Mouse (Mus musculus): Measurements from ENCODE around the gene Ncapd2. TPM values are rescaled to one million over a fixed set of nuclear protein-coding genes. Genes with fewer than 3 reads are reported as not detected.

Gene Ncapd2
- 146 and 148 TPM in 2 replicates for polyA plus RNA-seq (2015; fragmentation: Nextera tagmentation; extraction: Ambion mirVana)

- ATAC-seq (ENCODE audit: low FRiP score, low read depth): peak; percentile 98
- peaks cover 21% of the 10 kb centered on the region for H3K4me1 ChIP-seq
- peak within 1 kb of the TSS; percentile 73 for H3K4me3 ChIP-seq
- peak within 1 kb of the TSS; percentile 85 for H3K9ac ChIP-seq
- H3K9me3 ChIP-seq: no peaks in the 10 kb centered on the region
- no peaks in the 10 kb centered on the region for H3K27me3 ChIP-seq
- H3K36me3 ChIP-seq: peaks cover 57% of the 10 kb centered on the region
- under 1% methylated on average over 54 of the region's 54 CpGs for WGBS
- peak within 1 kb of the TSS; percentile 100 for H3K27ac ChIP-seq
- H3K4me2 ChIP-seq (replicated peaks): peak within 1 kb of the TSS; percentile 91
These were observed at the start of gene Ncapd2, which contains the start of gene Mrpl51 for GRCm38 (mm10) chr6:125191332-125192015. Ncapd2 (minus strand) TSS chr6:125191701. Mrpl51 (plus strand) TSS chr6:125191801.

DNA sequence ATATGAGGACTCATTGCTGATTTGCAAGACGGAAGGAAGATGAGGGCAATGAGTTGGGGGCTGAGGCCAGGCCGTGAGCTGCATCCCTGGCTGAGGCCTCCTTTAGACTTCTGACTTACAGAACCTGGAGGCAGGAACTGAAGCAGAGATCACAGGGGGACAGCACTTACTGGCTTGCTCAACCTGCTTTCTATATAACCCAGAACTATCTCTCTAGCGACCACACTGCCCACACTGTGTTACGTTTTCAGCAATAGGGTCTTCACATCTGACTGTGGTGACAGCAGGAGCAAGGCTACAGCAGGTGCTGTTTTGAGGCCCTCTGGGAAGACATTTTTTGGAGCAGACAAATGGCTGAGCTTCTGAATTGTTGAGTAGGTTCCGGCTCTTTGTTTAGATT is 49.1 kb upstream of the Ncapd2 start:
- Histone ChIP-seq H3K4me2 (replicated peaks) (no peak overlapping the region), H3K4me1 (no peaks in the 10 kb centered on the region), H3K27me3 (no peaks in the 10 kb centered on the region), H3K36me3 (no peaks in the 10 kb centered on the region), H3K9ac (no peak overlapping the region), H3K9me3 (no peaks in the 10 kb centered on the region), H3K27ac (no peak overlapping the region), H3K4me3 (no peak overlapping the region)
- WGBS: 75% methylated on average over 5 of the region's 5 CpGs
- no peak for ATAC-seq (ENCODE audit: low FRiP score, low read depth)

DNA sequence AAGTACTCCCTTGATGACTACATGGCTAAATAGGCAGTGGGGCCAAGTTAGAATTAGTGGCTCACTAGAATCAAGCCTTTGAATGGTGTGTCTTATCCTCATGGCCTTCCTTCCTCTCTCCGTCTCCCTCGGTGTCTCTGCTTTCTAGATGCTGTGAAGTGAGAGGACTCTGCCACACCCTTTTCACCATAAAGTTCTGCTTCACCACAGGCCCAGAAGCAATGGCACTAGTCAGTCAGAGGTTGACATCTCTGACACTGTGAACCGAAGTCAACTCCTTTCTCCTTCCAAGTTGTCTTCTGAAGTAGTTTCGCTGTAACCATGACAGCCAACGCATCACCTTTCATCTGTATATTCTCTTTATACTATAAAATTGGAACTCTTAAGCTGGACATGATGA is 48.0 kb upstream of the Ncapd2 start:
- Histone ChIP-seq H3K9me3 (no peaks in the 10 kb centered on the region), H3K4me2 (replicated peaks) (no peak overlapping the region), H3K4me1 (peaks cover 2% of the 10 kb centered on the region; the same call in 1 of the 2 replicates), H3K27me3 (no peaks in the 10 kb centered on the region), H3K36me3 (no peaks in the 10 kb centered on the region), H3K27ac (no peak overlapping the region), H3K9ac (no peak overlapping the region), H3K4me3 (no peak overlapping the region)
- no peak for ATAC-seq (ENCODE audit: low FRiP score, low read depth)
- 90% methylated on average over 5 of the region's 5 CpGs for WGBS

GRCm38 (mm10) chr6:125238396-125238795 is 46.9 kb upstream of the Ncapd2 start:
- no peaks in the 10 kb centered on the region for H3K36me3 ChIP-seq
- H3K27me3 ChIP-seq: no peaks in the 10 kb centered on the region
- no peak overlapping the region for H3K27ac ChIP-seq
- no peak overlapping the region for H3K4me3 ChIP-seq
- H3K9me3 ChIP-seq: no peaks in the 10 kb centered on the region
- no peak overlapping the region for H3K9ac ChIP-seq
- WGBS: 62% methylated on average over 6 of the region's 6 CpGs
- no peak overlapping the region for H3K4me2 ChIP-seq (replicated peaks)
- H3K4me1 ChIP-seq: peaks cover 9% of the 10 kb centered on the region
- ATAC-seq (ENCODE audit: low FRiP score, low read depth): no peak

- Histone ChIP-seq H3K4me2 (replicated peaks) (no peak overlapping the region), H3K4me1 (peaks cover 9% of the 10 kb centered on the region), H3K27me3 (no peaks in the 10 kb centered on the region), H3K27ac (no peak overlapping the region), H3K9ac (no peak overlapping the region), H3K36me3 (no peaks in the 10 kb centered on the region), H3K4me3 (no peak overlapping the region), H3K9me3 (no peaks in the 10 kb centered on the region)
- WGBS: 81% methylated on average over 4 of the region's 4 CpGs
- no peak for ATAC-seq (ENCODE audit: low FRiP score, low read depth)
These were observed 45.9 kb upstream of the Ncapd2 start for GRCm38 (mm10) chr6:125237421-125237820.

DNA sequence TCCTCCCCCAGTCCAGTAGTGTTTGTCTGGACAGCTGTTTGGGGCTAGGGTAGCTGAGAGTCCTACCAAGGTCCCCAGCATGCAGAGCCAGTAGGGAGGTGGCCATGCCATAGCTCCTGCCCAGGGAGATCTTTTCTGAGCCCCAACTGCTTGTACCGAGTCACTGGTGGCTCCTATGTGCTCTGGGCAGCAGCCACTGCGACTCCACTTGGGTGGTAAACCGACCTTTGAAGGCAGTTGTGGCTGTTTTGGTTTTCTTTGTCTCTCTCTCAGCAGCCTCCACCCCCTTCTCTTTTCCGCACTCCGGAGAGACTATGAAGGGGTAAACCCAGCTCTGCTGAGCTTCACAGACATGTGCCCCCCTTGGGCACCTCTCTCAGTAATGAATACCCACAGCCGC is 45.3 kb upstream of the Ncapd2 start, which contains the start of gene Cd27:
Gene Cd27, minus strand, starts transcription at position 229 of the 400 bp plus-strand sequence.
- Histone ChIP-seq H3K4me2 (replicated peaks) (no peak within 1 kb of the TSS), H3K4me3 (no peak within 1 kb of the TSS), H3K9me3 (no peaks in the 10 kb centered on the region), H3K27ac (no peak within 1 kb of the TSS), H3K4me1 (peaks cover 15% of the 10 kb centered on the region), H3K27me3 (no peaks in the 10 kb centered on the region), H3K9ac (no peak within 1 kb of the TSS), H3K36me3 (no peaks in the 10 kb centered on the region)
- 50% methylated on average over 6 of the region's 6 CpGs for WGBS
- no peak for ATAC-seq (ENCODE audit: low FRiP score, low read depth)

- ATAC-seq (ENCODE audit: low FRiP score, low read depth): no peak
- no peak overlapping the region for H3K4me3 ChIP-seq
- H3K9ac ChIP-seq: no peak overlapping the region
- H3K27me3 ChIP-seq: no peaks in the 10 kb centered on the region
- no peak overlapping the region for H3K27ac ChIP-seq
- H3K9me3 ChIP-seq: no peaks in the 10 kb centered on the region
- H3K4me1 ChIP-seq: peaks cover 19% of the 10 kb centered on the region
- H3K36me3 ChIP-seq: no peaks in the 10 kb centered on the region
- H3K4me2 ChIP-seq (replicated peaks): no peak overlapping the region
- WGBS: 76% methylated on average over 6 of the region's 6 CpGs
These were observed 44.8 kb upstream of the Ncapd2 start for GRCm38 (mm10) chr6:125236341-125236740.

DNA sequence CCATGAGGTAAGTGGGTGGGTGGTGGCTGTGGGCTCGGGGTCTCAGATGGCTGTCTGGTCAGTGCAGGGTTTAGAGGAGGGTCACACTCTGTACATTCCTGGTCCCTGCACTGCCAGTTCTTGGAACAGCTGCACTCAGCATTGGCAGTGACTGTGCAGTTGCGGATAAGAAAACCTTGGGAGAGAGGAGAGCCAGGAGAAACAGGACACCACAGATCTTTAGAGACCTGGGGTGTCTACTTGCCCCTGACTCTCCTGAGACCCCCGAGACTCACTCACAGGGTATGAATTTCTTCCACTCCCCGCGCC is 43.0 kb upstream of the Ncapd2 start:
- no peak overlapping the region for H3K4me3 ChIP-seq
- no peak overlapping the region for H3K4me2 ChIP-seq (replicated peaks)
- H3K27me3 ChIP-seq: no peaks in the 10 kb centered on the region
- WGBS: 64% methylated on average over 5 of the region's 5 CpGs
- H3K4me1 ChIP-seq: peaks cover 28% of the 10 kb centered on the region
- no peaks in the 10 kb centered on the region for H3K36me3 ChIP-seq
- H3K9ac ChIP-seq: no peak overlapping the region
- no peaks in the 10 kb centered on the region for H3K9me3 ChIP-seq
- no peak overlapping the region for H3K27ac ChIP-seq
- peak; percentile 51 for ATAC-seq (ENCODE audit: low FRiP score, low read depth)

DNA sequence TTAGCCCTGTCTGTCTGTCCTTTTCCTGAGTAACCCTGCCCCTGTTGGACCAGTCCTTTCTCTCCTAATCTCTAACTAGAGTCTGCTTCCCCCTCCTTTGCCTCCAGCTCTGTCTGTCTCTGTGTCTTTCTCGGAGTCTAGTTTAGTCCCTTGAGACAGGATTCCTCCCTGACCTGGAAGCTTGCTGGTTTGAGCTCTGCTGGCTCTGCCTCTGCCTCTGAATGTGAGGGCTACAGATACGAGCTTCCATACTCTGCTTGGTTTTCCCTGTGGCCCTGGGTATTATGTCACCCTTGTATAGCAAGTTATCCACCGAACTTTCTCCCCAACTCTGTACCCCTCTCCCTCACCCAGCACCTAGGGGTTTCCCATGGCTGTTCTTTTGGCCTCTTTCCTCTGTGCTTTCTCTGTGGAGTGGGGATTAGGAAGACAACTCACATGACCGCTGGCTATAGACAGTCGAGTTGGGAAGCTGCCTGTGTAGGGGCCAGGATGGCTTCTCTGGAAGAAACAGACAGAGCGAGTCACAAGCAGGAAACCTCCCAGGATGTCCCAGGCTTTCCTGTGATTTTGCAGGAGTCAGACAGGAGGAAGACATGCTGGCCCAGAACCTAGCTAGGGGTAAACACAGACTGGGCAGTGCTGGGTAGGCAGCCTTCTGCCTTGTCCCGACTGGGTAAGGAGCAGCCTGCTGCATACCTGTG is 42.5 kb upstream of the Ncapd2 start:
- H3K4me1 ChIP-seq: peaks cover 28% of the 10 kb centered on the region
- H3K4me3 ChIP-seq: no peak overlapping the region
- H3K36me3 ChIP-seq: no peaks in the 10 kb centered on the region
- no peak overlapping the region for H3K27ac ChIP-seq
- H3K9me3 ChIP-seq: no peaks in the 10 kb centered on the region
- no peak overlapping the region for H3K9ac ChIP-seq
- H3K27me3 ChIP-seq: no peaks in the 10 kb centered on the region
- no peak for ATAC-seq (ENCODE audit: low FRiP score, low read depth)
- 53% methylated on average over 7 of the region's 7 CpGs for WGBS
- H3K4me2 ChIP-seq (replicated peaks): no peak overlapping the region

- Histone ChIP-seq H3K4me3 (no peak overlapping the region), H3K9ac (no peak overlapping the region), H3K9me3 (no peaks in the 10 kb centered on the region), H3K4me1 (peaks cover 28% of the 10 kb centered on the region), H3K4me2 (replicated peaks) (peak overlapping the region; percentile 91; the same call in 1 of the 2 replicates), H3K27ac (no peak overlapping the region), H3K27me3 (no peaks in the 10 kb centered on the region), H3K36me3 (no peaks in the 10 kb centered on the region)
- WGBS: 82% methylated on average over 6 of the region's 6 CpGs
- ATAC-seq (ENCODE audit: low FRiP score, low read depth): no peak
These were observed 41.0 kb upstream of the Ncapd2 start for GRCm38 (mm10) chr6:125232516-125232915.

GRCm38 (mm10) chr6:125232045-125232437 is 40.5 kb upstream of the Ncapd2 start:
- Histone ChIP-seq H3K9me3 (no peaks in the 10 kb centered on the region), H3K4me3 (peak overlapping the region; percentile 50), H3K36me3 (no peaks in the 10 kb centered on the region), H3K27ac (no peak overlapping the region), H3K27me3 (no peaks in the 10 kb centered on the region), H3K9ac (peak overlapping the region; percentile 74), H3K4me2 (replicated peaks) (peak overlapping the region; percentile 91), H3K4me1 (peaks cover 28% of the 10 kb centered on the region)
- ATAC-seq (ENCODE audit: low FRiP score, low read depth): no peak
- WGBS: 51% methylated on average over 4 of the region's 4 CpGs

GRCm38 (mm10) chr6:125231117-125232044 is 39.9 kb upstream of the Ncapd2 start, which contains the start of gene Tapbpl:
Tapbpl (minus strand) TSS chr6:125231860.
- Histone ChIP-seq H3K4me1 (peaks cover 28% of the 10 kb centered on the region), H3K36me3 (no peaks in the 10 kb centered on the region), H3K9me3 (no peaks in the 10 kb centered on the region), H3K4me2 (replicated peaks) (peak within 1 kb of the TSS; percentile 91), H3K27ac (peak within 1 kb of the TSS; percentile 40; the same call in 1 of the 2 replicates), H3K4me3 (peak within 1 kb of the TSS; percentile 50), H3K27me3 (no peaks in the 10 kb centered on the region), H3K9ac (peak within 1 kb of the TSS; percentile 74)
- 8% methylated on average over 16 of the region's 16 CpGs for WGBS
- ATAC-seq (ENCODE audit: low FRiP score, low read depth): peak; percentile 57
